Mouse (Mus musculus): ENCODE measurements at regions not wholly inside any gene's neighbourhood (a gene's known extent, or its start where the extent isn't known, plus 50 kb on each side); places are given as distances from the start of the nearest gene placed in this dataset.

GRCm38 (mm10) chr15:42768396-42768795, 2634.2 kb downstream of the 9330182O14Rik start:
- Histone ChIP-seq H3K9me3 (replicated peaks; ENCODE audit: control insufficient read depth, low read length) (no peaks in the 10 kb centered on the region), H3K9ac (ENCODE audit: low read depth, low read length) (no peak overlapping the region), H3K27ac (ENCODE audit: low read depth, low read length) (0 out of 2 replicates have a peak overlapping the region, but pooled peaks have one; percentile 35), H3K4me1 (ENCODE audit: control insufficient read depth, insufficient read depth, low read length) (no peaks in the 10 kb centered on the region), H3K36me3 (ENCODE audit: control insufficient read depth, insufficient read depth, low read length) (no peaks in the 10 kb centered on the region), H3K27me3 (ENCODE audit: control insufficient read depth, insufficient read depth, low read length) (no peaks in the 10 kb centered on the region), H3K4me2 (no peak overlapping the region), H3K4me3 (ENCODE audit: low read depth, low read length) (no peak overlapping the region)
- WGBS (ENCODE audit: insufficient replicate concordance), result 11% methylated on average over 3 of the region's 3 CpGs
- no peak for ATAC-seq (replicated peaks; ENCODE audit: insufficient number of reproducible peaks, low FRiP score, low TSS enrichment)

DNA sequence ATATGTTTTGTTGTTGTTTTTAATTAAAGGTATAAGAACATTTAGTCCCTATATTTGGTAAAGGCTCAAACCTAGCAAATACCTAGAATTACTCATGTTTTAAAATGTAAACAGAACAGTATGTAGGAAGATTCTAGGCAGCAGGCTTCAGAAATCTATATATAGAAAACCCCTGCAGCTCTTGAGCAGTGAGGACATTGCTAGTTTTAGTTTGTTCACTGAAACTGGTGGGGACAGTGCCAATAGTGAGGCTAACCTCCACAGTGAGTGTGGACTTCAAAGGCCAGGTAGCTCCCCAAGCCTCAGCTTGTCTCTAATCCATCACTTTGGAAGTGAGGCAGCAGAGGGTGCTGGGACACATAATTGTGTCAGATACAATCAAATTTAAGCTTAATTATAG, 2645.7 kb downstream of the 9330182O14Rik start:
- Histone ChIP-seq H3K9ac (ENCODE audit: low read depth, low read length) (no peak overlapping the region), H3K4me2 (no peak overlapping the region), H3K36me3 (ENCODE audit: control insufficient read depth, insufficient read depth, low read length) (no peaks in the 10 kb centered on the region), H3K27ac (ENCODE audit: low read depth, low read length) (no peak overlapping the region), H3K4me3 (ENCODE audit: low read depth, low read length) (no peak overlapping the region), H3K4me1 (ENCODE audit: control insufficient read depth, insufficient read depth, low read length) (no peaks in the 10 kb centered on the region), H3K9me3 (replicated peaks; ENCODE audit: control insufficient read depth, low read length) (no peaks in the 10 kb centered on the region), H3K27me3 (ENCODE audit: control insufficient read depth, insufficient read depth, low read length) (no peaks in the 10 kb centered on the region)
- ATAC-seq (replicated peaks; ENCODE audit: insufficient number of reproducible peaks, low FRiP score, low TSS enrichment), result no peak

- ATAC-seq (replicated peaks; ENCODE audit: insufficient number of reproducible peaks, low FRiP score, low TSS enrichment), result no peak
Observed at GRCm38 (mm10) chr15:42801217-42801616, 2667.1 kb downstream of the 9330182O14Rik start.

DNA sequence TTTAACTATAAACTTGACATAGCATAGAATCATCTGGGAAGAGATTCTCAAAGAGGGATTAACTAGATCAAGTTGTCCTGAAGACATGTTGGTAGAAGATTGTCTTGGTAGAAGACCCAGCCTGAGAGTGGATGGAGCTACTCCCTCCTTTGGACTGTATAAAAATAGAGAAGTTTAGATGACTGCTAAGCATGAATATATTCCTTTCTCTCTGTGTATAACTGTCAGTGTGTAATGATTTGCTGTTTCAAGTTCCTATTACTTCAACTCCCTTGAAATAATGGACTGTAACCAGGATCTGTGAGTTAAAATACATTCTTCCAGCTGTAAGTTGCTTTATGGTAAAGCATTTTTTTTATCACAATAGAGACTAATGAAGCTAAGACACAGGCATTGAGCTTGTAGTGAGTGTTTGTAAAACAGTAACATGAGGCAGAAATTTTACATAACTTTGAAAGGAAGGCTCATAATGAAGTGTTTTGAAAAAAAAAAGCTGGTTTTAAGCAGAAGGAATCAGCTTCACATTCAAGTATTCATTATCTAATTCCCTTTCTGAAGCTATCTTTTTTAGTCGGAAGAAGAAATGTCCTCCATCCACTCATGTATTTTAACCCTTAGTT, 2676.8 kb downstream of the 9330182O14Rik start:
- no peak for ATAC-seq (replicated peaks; ENCODE audit: insufficient number of reproducible peaks, low FRiP score, low TSS enrichment)
- no peak overlapping the region for H3K9ac ChIP-seq (ENCODE audit: low read depth, low read length)
- H3K4me2 ChIP-seq, result no peak overlapping the region
- H3K27me3 ChIP-seq (ENCODE audit: control insufficient read depth, insufficient read depth, low read length), result no peaks in the 10 kb centered on the region
- no peak overlapping the region for H3K27ac ChIP-seq (ENCODE audit: low read depth, low read length)
- H3K4me3 ChIP-seq (ENCODE audit: low read depth, low read length), result no peak overlapping the region
- no peaks in the 10 kb centered on the region for H3K9me3 ChIP-seq (replicated peaks; ENCODE audit: control insufficient read depth, low read length)
- no peaks in the 10 kb centered on the region for H3K36me3 ChIP-seq (ENCODE audit: control insufficient read depth, insufficient read depth, low read length)
- H3K4me1 ChIP-seq (ENCODE audit: control insufficient read depth, insufficient read depth, low read length), result no peaks in the 10 kb centered on the region
- 85% methylated on average over 1 of the region's 1 CpGs for WGBS (ENCODE audit: insufficient replicate concordance)

More at GRCm38 (mm10) chr15:42801217-42801616, 2667.1 kb downstream of the 9330182O14Rik start:
- H3K27me3 ChIP-seq (ENCODE audit: control insufficient read depth, insufficient read depth, low read length), result no peaks in the 10 kb centered on the region
- WGBS (ENCODE audit: insufficient replicate concordance), result 71% methylated on average over 1 of the region's 1 CpGs
- H3K4me2 ChIP-seq, result no peak overlapping the region
- no peaks in the 10 kb centered on the region for H3K36me3 ChIP-seq (ENCODE audit: control insufficient read depth, insufficient read depth, low read length)
- no peak overlapping the region for H3K9ac ChIP-seq (ENCODE audit: low read depth, low read length)
- H3K27ac ChIP-seq (ENCODE audit: low read depth, low read length), result no peak overlapping the region
- H3K4me3 ChIP-seq (ENCODE audit: low read depth, low read length), result no peak overlapping the region
- no peaks in the 10 kb centered on the region for H3K9me3 ChIP-seq (replicated peaks; ENCODE audit: control insufficient read depth, low read length)
- H3K4me1 ChIP-seq (ENCODE audit: control insufficient read depth, insufficient read depth, low read length), result no peaks in the 10 kb centered on the region

GRCm38 (mm10) chr15:42815026-42815724, 2681.0 kb downstream of the 9330182O14Rik start:
- Histone ChIP-seq H3K4me3 (ENCODE audit: low read depth, low read length) (no peak overlapping the region), H3K27ac (ENCODE audit: low read depth, low read length) (no peak overlapping the region), H3K27me3 (ENCODE audit: control insufficient read depth, insufficient read depth, low read length) (no peaks in the 10 kb centered on the region), H3K9ac (ENCODE audit: low read depth, low read length) (no peak overlapping the region), H3K4me1 (ENCODE audit: control insufficient read depth, insufficient read depth, low read length) (no peaks in the 10 kb centered on the region), H3K9me3 (replicated peaks; ENCODE audit: control insufficient read depth, low read length) (no peaks in the 10 kb centered on the region), H3K36me3 (ENCODE audit: control insufficient read depth, insufficient read depth, low read length) (no peaks in the 10 kb centered on the region), H3K4me2 (no peak overlapping the region)
- ATAC-seq (replicated peaks; ENCODE audit: insufficient number of reproducible peaks, low FRiP score, low TSS enrichment), result no peak
- WGBS (ENCODE audit: insufficient replicate concordance), result 70% methylated on average over 4 of the region's 4 CpGs

GRCm38 (mm10) chr15:42838839-42839238, 2704.7 kb downstream of the 9330182O14Rik start:
- H3K27me3 ChIP-seq (ENCODE audit: control insufficient read depth, insufficient read depth, low read length), result no peaks in the 10 kb centered on the region
- H3K4me1 ChIP-seq (ENCODE audit: control insufficient read depth, insufficient read depth, low read length), result 0 out of 2 replicates have a peak, but pooled peaks cover 6% of the 10 kb centered on the region

DNA sequence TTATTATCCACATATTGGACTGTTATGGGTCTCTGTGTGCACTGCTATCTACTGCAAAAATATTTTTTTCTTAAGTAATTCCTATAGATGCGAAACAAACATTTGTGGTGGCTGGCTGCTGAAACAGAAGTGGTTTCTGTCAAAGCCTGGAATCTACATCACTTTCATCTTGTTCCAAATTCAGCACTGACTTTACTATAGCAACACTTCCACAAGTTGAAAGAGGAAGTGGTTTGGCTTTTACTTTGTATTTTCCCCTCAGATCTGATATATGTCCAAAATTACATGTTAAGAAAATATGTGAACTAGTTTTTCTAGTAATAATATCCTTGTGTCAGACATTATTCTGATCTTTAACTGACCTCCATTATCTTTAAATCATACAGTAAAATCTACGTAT, 2715.8 kb downstream of the 9330182O14Rik start:
- Histone ChIP-seq H3K4me2 (no peak overlapping the region), H3K27me3 (ENCODE audit: control insufficient read depth, insufficient read depth, low read length) (no peaks in the 10 kb centered on the region), H3K36me3 (ENCODE audit: control insufficient read depth, insufficient read depth, low read length) (no peaks in the 10 kb centered on the region), H3K4me3 (ENCODE audit: low read depth, low read length) (no peak overlapping the region), H3K4me1 (ENCODE audit: control insufficient read depth, insufficient read depth, low read length) (no peaks in the 10 kb centered on the region), H3K9ac (ENCODE audit: low read depth, low read length) (no peak overlapping the region), H3K9me3 (replicated peaks; ENCODE audit: control insufficient read depth, low read length) (no peaks in the 10 kb centered on the region), H3K27ac (ENCODE audit: low read depth, low read length) (no peak overlapping the region)
- 83% methylated on average over 2 of the region's 2 CpGs for WGBS (ENCODE audit: insufficient replicate concordance)
- no peak for ATAC-seq (replicated peaks; ENCODE audit: insufficient number of reproducible peaks, low FRiP score, low TSS enrichment)

More at GRCm38 (mm10) chr15:42838839-42839238, 2704.7 kb downstream of the 9330182O14Rik start:
- Histone ChIP-seq H3K4me2 (no peak overlapping the region), H3K9ac (ENCODE audit: low read depth, low read length) (no peak overlapping the region), H3K27ac (ENCODE audit: low read depth, low read length) (no peak overlapping the region), H3K36me3 (ENCODE audit: control insufficient read depth, insufficient read depth, low read length) (no peaks in the 10 kb centered on the region), H3K4me3 (ENCODE audit: low read depth, low read length) (no peak overlapping the region), H3K9me3 (replicated peaks; ENCODE audit: control insufficient read depth, low read length) (no peaks in the 10 kb centered on the region)
- no peak for ATAC-seq (replicated peaks; ENCODE audit: insufficient number of reproducible peaks, low FRiP score, low TSS enrichment)
- 83% methylated on average over 1 of the region's 1 CpGs for WGBS (ENCODE audit: insufficient replicate concordance)

DNA sequence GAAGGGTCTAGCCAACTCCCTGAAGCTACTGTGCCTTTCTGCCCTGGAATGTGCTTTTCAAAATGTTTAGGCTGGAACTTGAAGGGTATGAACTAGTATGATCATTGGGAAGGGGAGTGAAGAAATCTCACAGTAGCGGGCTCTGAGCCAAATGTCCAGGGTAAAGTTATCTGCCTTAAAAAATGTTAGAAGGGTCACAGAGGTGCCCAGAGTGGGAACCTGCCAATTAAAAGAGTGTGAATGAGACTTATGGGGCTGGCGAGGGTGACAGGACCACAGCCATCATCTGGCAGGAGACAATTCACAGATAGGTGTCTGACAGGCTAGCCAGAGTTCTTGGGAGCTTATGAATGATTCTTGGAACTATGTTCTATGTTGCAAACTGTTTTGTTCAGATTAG, 2738.3 kb downstream of the 9330182O14Rik start:
- no peak overlapping the region for H3K9ac ChIP-seq (ENCODE audit: low read depth, low read length)
- H3K4me3 ChIP-seq (ENCODE audit: low read depth, low read length), result no peak overlapping the region
- no peaks in the 10 kb centered on the region for H3K36me3 ChIP-seq (ENCODE audit: control insufficient read depth, insufficient read depth, low read length)
- peaks cover 7% of the 10 kb centered on the region for H3K4me1 ChIP-seq (ENCODE audit: control insufficient read depth, insufficient read depth, low read length)
- H3K9me3 ChIP-seq (replicated peaks; ENCODE audit: control insufficient read depth, low read length), result no peaks in the 10 kb centered on the region
- no peak for ATAC-seq (replicated peaks; ENCODE audit: insufficient number of reproducible peaks, low FRiP score, low TSS enrichment)
- 42% methylated on average over 2 of the region's 2 CpGs for WGBS (ENCODE audit: insufficient replicate concordance)
- no peaks in the 10 kb centered on the region for H3K27me3 ChIP-seq (ENCODE audit: control insufficient read depth, insufficient read depth, low read length)
- H3K27ac ChIP-seq (ENCODE audit: low read depth, low read length), result no peak overlapping the region
- H3K4me2 ChIP-seq, result no peak overlapping the region

- Histone ChIP-seq H3K9me3 (replicated peaks; ENCODE audit: control insufficient read depth, low read length) (no peaks in the 10 kb centered on the region), H3K27ac (ENCODE audit: low read depth, low read length) (no peak overlapping the region), H3K36me3 (ENCODE audit: control insufficient read depth, insufficient read depth, low read length) (no peaks in the 10 kb centered on the region), H3K4me1 (ENCODE audit: control insufficient read depth, insufficient read depth, low read length) (no peaks in the 10 kb centered on the region), H3K4me3 (ENCODE audit: low read depth, low read length) (no peak overlapping the region), H3K9ac (ENCODE audit: low read depth, low read length) (no peak overlapping the region), H3K27me3 (ENCODE audit: control insufficient read depth, insufficient read depth, low read length) (no peaks in the 10 kb centered on the region), H3K4me2 (no peak overlapping the region)
- ATAC-seq (replicated peaks; ENCODE audit: insufficient number of reproducible peaks, low FRiP score, low TSS enrichment), result no peak
- 91% methylated on average over 1 of the region's 1 CpGs for WGBS (ENCODE audit: insufficient replicate concordance)
Observed at GRCm38 (mm10) chr15:42894611-42895010, 2760.4 kb downstream of the 9330182O14Rik start.

Data from heart, embryonic 11.5 days (tissue).